10 mouse cellular contexts compared by ENCODE assay signal in the genomic region with DNA sequence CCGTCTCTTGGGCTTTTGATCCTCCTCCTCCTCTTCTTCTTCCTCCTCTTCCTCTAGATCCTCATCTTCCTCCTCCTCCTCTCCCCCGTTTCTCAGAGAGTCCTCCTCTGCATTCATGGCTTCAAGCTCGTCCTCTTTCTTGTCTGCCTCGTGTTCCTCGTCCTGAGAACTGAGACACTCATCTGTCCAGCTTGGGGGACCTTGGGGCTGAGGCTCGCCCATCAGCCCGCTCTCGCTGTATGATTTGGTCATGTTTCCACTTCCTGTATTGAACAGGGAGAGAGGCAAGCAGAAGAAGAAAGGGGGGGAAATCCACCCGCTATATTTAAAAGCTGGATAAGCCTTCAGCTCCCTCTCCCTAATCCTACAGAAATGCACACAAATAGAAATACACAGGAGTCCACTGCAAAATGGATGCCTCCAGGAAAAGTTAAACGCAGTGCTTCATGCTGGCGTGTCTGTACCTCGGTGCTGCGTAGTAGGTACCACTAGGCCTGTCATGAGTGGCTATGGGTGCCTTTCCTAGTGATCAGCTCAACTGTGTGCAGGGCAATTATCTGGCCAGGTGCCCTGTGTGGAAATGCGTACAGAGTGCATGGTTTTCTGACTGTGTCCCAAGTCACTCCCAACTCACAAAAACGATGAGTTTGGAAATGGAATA. TPM values are rescaled to one million over a fixed set of nuclear protein-coding genes. Genes with fewer than 3 reads are reported as not detected.
DNase-seq lines count a peak whose midpoint lies in the region; ATAC-seq and TF ChIP-seq lines count a peak whose summit lies in the region.
"Had no signal": no experiment of that assay in that cellular context is flagged by ENCODE, and none has a peak within 500 bp of the region (broad histone marks: within the 10 kb centered on the region; RNA-seq: fewer than 3 reads in every experiment).

No protein-coding gene starts in this region.

- peak overlapping the region; percentile 71 for H3K4me2 ChIP-seq in forebrain, embryonic 13.5 days
- H3K4me2 ChIP-seq in midbrain, embryonic 11.5 days = peak overlapping the region; percentile 57

- DNase-seq in right cerebral cortex, adult 2 months (ENCODE audit: low spot score in 2 of 2) = peak; percentile 33 to 45
- no peak for DNase-seq in right cerebral cortex, postnatal 36 days (ENCODE audit: low spot score in 2 of 2)
- DNase-seq in midbrain, embryonic 11.5 days (ENCODE audit: low spot score, missing footprints) = peak; percentile 93
- peak; percentile 15 for DNase-seq in right cerebral cortex, postnatal 4 days
- DNase-seq in testis, postnatal 10 days (ENCODE audit: low spot score) = no peak
- no peak for DNase-seq in spleen, postnatal 4 days (ENCODE audit: low spot score in 2 of 2)
- no peak for DNase-seq in lung, adult 2 months

- no peak for TF ChIP-seq POLR2A in lung, adult 2 months (IDR thresholded peaks at IDR 0.05; ENCODE audit: borderline replicate concordance, extremely low read depth, low read depth, low read length)

- H3K4me1 ChIP-seq in forebrain, embryonic 13.5 days = peaks cover 47% of the 10 kb centered on the region
- peaks cover 30% of the 10 kb centered on the region for H3K4me1 ChIP-seq in midbrain, embryonic 11.5 days (ENCODE audit: control insufficient read depth, insufficient read depth, low read length)
- H3K4me1 ChIP-seq in lung, adult 2 months (ENCODE audit: control insufficient read depth, insufficient read depth, low read length) = no peaks in the 10 kb centered on the region

- H3K9ac ChIP-seq in forebrain, embryonic 13.5 days = peak overlapping the region; percentile 67
- H3K9ac ChIP-seq in midbrain, embryonic 11.5 days (ENCODE audit: low read length) = peak overlapping the region; percentile 62
- H3K9ac ChIP-seq: heart, embryonic 13.5 days had no signal

- H3K4me3 ChIP-seq in forebrain, embryonic 13.5 days = peak overlapping the region; percentile 48
- H3K4me3 ChIP-seq in midbrain, embryonic 11.5 days (ENCODE audit: low read depth, low read length) = peak overlapping the region; percentile 43
- H3K4me3 ChIP-seq in lung, adult 2 months (replicated peaks; ENCODE audit: extremely low read depth, low read depth, low read length) = no peak overlapping the region

- no peaks in the 10 kb centered on the region for H3K9me3 ChIP-seq in forebrain, embryonic 13.5 days (replicated peaks)
- H3K9me3 ChIP-seq in midbrain, embryonic 11.5 days (ENCODE audit: control insufficient read depth, low read length) = no peaks in the 10 kb centered on the region
- H3K9me3 ChIP-seq: heart, embryonic 13.5 days had no signal

- H3K27me3 ChIP-seq in forebrain, embryonic 13.5 days = peaks cover 69% of the 10 kb centered on the region
- H3K27me3 ChIP-seq in midbrain, embryonic 11.5 days (ENCODE audit: control insufficient read depth, insufficient read depth, low read length) = peaks cover 59% of the 10 kb centered on the region

- 6% methylated on average over 15 of the region's 15 CpGs for WGBS in forebrain, embryonic 13.5 days
- WGBS in midbrain, embryonic 11.5 days = 10% methylated on average over 15 of the region's 15 CpGs
- WGBS in lung, adult 2 months = 17% methylated on average over 15 of the region's 15 CpGs

- no peak for ATAC-seq in forebrain, embryonic 13.5 days
- no peak for ATAC-seq in midbrain, embryonic 11.5 days (ENCODE audit: low FRiP score)

- H3K27ac ChIP-seq in forebrain, embryonic 13.5 days = peak overlapping the region; percentile 80
- H3K27ac ChIP-seq in midbrain, embryonic 11.5 days (ENCODE audit: low read depth, low read length) = peak overlapping the region; percentile 65; the same call in 1 of the 2 replicates
- H3K27ac ChIP-seq: heart, embryonic 13.5 days had no signal

- H3K36me3 ChIP-seq in forebrain, embryonic 13.5 days (ENCODE audit: poor library complexity, severe bottlenecking) = no peaks in the 10 kb centered on the region
- no peaks in the 10 kb centered on the region for H3K36me3 ChIP-seq in midbrain, embryonic 11.5 days (ENCODE audit: control insufficient read depth, insufficient read depth, low read length)
- H3K36me3 ChIP-seq: heart, embryonic 13.5 days had no signal

- TF ChIP-seq CTCF in lung, adult 2 months (IDR thresholded peaks at IDR 0.05; ENCODE audit: insufficient read depth, low read length) = no peak

RNA-seq across cellular contexts. Expression of gene Neurod1, which starts 1.6 kb away (rescaled TPM):
- polyA plus RNA-seq in forebrain, embryonic 13.5 days (2015; fragmentation: Nextera tagmentation; extraction: Ambion mirVana) = 48.8 and 52.5 TPM in 2 replicates
- 43.4 TPM in 2 replicates for polyA plus RNA-seq in midbrain, embryonic 11.5 days (2014; fragmentation: Nextera tagmentation; extraction: Ambion mirVana)
- not detected in 2 replicates for polyA plus RNA-seq in lung, adult 2 months (2012; rRNA removed)
- polyA plus RNA-seq: heart, embryonic 13.5 days; lung, postnatal 0 days had no signal

RNA-seq across cellular contexts. Expression of gene Cerkl, which starts 1.7 kb away (rescaled TPM):
- polyA plus RNA-seq in forebrain, embryonic 13.5 days (2015; fragmentation: Nextera tagmentation; extraction: Ambion mirVana) = 1.7 and 2.4 TPM in 2 replicates
- polyA plus RNA-seq in midbrain, embryonic 11.5 days (2014; fragmentation: Nextera tagmentation; extraction: Ambion mirVana) = 2.4 and 2.5 TPM in 2 replicates
- 1.1 and 1.2 TPM in 2 replicates for polyA plus RNA-seq in lung, adult 2 months (2012; rRNA removed)

Comparison
In these comparisons a context has a peak if more than half of its experiments do, and no peak if none do; other contexts are left out.
1. DNase-seq: peak in right cerebral cortex, adult 2 months (2 of 2), midbrain, embryonic 11.5 days (single experiment) and right cerebral cortex, postnatal 4 days (single experiment); none in right cerebral cortex, postnatal 36 days (0 of 2), testis, postnatal 10 days (single experiment), spleen, postnatal 4 days (0 of 2) and lung, adult 2 months (single experiment).
2. RNA of gene Neurod1, which starts 1.6 kb away (polyA plus RNA-seq): 48.8 to 52.5 TPM in forebrain, embryonic 13.5 days and 43.4 TPM in midbrain, embryonic 11.5 days; not detected in lung, adult 2 months; every median in the first group is over 10 times any median in the second.